Mouse (Mus musculus): ENCODE results near the gene Tdgf1. TPM values are rescaled to one million over a fixed set of nuclear protein-coding genes. Genes with fewer than 3 reads are reported as not detected.
A peak's percentile ranks its signal among the peaks of the same experiment; 100 is the strongest.

The Tdgf1 gene
- polyA plus RNA-seq, 1 experiment from 2014 or later: not detected

GRCm38 (mm10) chr9:110937506-110938490, 8.2 kb downstream of the Tdgf1 start:
- peaks cover 4% of the 10 kb centered on the region; the same call in 1 of the 2 replicates for H3K27me3 ChIP-seq
- 66% methylated on average over 12 of the region's 12 CpGs for WGBS

GRCm38 (mm10) chr9:110935941-110936340, 10.0 kb downstream of the Tdgf1 start:
- no peak overlapping the region for H3K4me3 ChIP-seq (replicated peaks)
- ATAC-seq (ENCODE audit: insufficient number of reproducible peaks, insufficient read depth, low FRiP score, low TSS enrichment, low read depth): no peak

More at GRCm38 (mm10) chr9:110937506-110938490, 8.2 kb downstream of the Tdgf1 start:
- Histone ChIP-seq H3K9ac (replicated peaks) (no peak overlapping the region), H3K27ac (no peak overlapping the region), H3K9me3 (no peaks in the 10 kb centered on the region), H3K4me2 (no peak overlapping the region), H3K4me1 (replicated peaks) (no peaks in the 10 kb centered on the region), H3K4me3 (replicated peaks) (no peak overlapping the region), H3K36me3 (no peaks in the 10 kb centered on the region)
- ATAC-seq (ENCODE audit: insufficient number of reproducible peaks, insufficient read depth, low FRiP score, low TSS enrichment, low read depth): no peak

GRCm38 (mm10) chr9:110933850-110934437, 12.0 kb downstream of the Tdgf1 start:
- 83% methylated on average over 12 of the region's 12 CpGs for WGBS
- ATAC-seq (ENCODE audit: insufficient number of reproducible peaks, insufficient read depth, low FRiP score, low TSS enrichment, low read depth): no peak
- Histone ChIP-seq H3K27ac (no peak overlapping the region), H3K4me1 (replicated peaks) (no peaks in the 10 kb centered on the region), H3K4me2 (no peak overlapping the region), H3K4me3 (replicated peaks) (no peak overlapping the region), H3K9me3 (no peaks in the 10 kb centered on the region), H3K27me3 (no peaks in the 10 kb centered on the region), H3K9ac (replicated peaks) (no peak overlapping the region), H3K36me3 (no peaks in the 10 kb centered on the region)

More at GRCm38 (mm10) chr9:110935941-110936340, 10.0 kb downstream of the Tdgf1 start:
- Histone ChIP-seq H3K9ac (replicated peaks) (no peak overlapping the region), H3K27ac (no peak overlapping the region), H3K27me3 (no peaks in the 10 kb centered on the region), H3K4me2 (no peak overlapping the region), H3K36me3 (no peaks in the 10 kb centered on the region), H3K4me1 (replicated peaks) (no peaks in the 10 kb centered on the region), H3K9me3 (no peaks in the 10 kb centered on the region)
- WGBS: 87% methylated on average over 7 of the region's 7 CpGs

DNA sequence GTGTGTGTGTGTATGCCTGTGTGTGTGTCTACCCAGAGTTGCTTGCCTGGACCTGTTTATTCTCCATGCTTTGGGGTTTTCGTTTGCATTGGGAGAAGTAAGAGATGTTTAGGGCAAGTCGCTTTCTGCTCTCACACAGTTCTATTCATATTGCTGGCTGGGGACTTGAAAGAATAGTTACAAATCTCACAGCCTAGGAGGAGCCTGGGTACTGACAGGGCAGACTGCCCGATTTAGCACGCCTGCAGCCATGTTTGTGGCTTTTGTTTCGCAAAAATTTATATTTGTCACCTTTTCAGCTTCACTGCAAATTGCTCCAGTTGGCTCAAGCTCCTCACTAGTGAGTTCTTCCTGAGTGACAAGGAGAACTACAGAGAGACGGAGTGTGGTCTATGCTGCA, 14.4 kb downstream of the Tdgf1 start:
- Histone ChIP-seq H3K9me3 (no peaks in the 10 kb centered on the region), H3K27me3 (no peaks in the 10 kb centered on the region), H3K9ac (replicated peaks) (no peak overlapping the region), H3K36me3 (no peaks in the 10 kb centered on the region), H3K4me3 (replicated peaks) (no peak overlapping the region), H3K4me2 (no peak overlapping the region), H3K27ac (no peak overlapping the region), H3K4me1 (replicated peaks) (no peaks in the 10 kb centered on the region)
- WGBS: 81% methylated on average over 6 of the region's 6 CpGs
- no peak for ATAC-seq (ENCODE audit: insufficient number of reproducible peaks, insufficient read depth, low FRiP score, low TSS enrichment, low read depth)

DNA sequence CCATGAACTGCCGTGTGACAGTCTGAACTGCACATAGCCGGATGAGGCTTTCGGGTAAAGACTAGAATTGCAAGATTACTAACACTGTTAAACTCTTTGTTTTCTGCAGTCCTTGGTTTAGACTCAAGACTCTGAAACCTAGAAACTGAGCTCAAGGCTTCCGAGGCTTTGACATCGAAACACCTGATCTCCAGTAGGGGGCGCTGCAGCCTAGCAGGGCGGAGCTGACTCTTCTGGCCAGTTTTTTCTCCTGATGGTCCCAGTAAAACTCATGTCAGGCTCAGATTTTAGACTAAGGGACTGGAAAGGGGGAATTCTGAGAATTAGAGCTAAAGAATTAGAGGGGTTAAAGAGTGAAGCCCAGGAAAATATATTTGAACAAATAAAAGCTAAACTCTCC, 23.2 kb downstream of the Tdgf1 start:
- H3K27ac ChIP-seq: no peak overlapping the region
- no peaks in the 10 kb centered on the region for H3K4me1 ChIP-seq (replicated peaks)
- no peak overlapping the region for H3K4me2 ChIP-seq
- ATAC-seq (ENCODE audit: insufficient number of reproducible peaks, insufficient read depth, low FRiP score, low TSS enrichment, low read depth): no peak
- no peak overlapping the region for H3K9ac ChIP-seq (replicated peaks)
- no peaks in the 10 kb centered on the region for H3K36me3 ChIP-seq
- no peak overlapping the region for H3K4me3 ChIP-seq (replicated peaks)
- H3K27me3 ChIP-seq: no peaks in the 10 kb centered on the region
- 19% methylated on average over 7 of the region's 7 CpGs for WGBS
- no peaks in the 10 kb centered on the region for H3K9me3 ChIP-seq

GRCm38 (mm10) chr9:110920665-110921419, 25.1 kb downstream of the Tdgf1 start:
- Histone ChIP-seq H3K9me3 (no peaks in the 10 kb centered on the region), H3K27me3 (no peaks in the 10 kb centered on the region), H3K4me1 (replicated peaks) (no peaks in the 10 kb centered on the region), H3K4me2 (no peak overlapping the region), H3K9ac (replicated peaks) (no peak overlapping the region), H3K27ac (no peak overlapping the region), H3K36me3 (no peaks in the 10 kb centered on the region), H3K4me3 (replicated peaks) (no peak overlapping the region)
- 65% methylated on average over 15 of the region's 15 CpGs for WGBS
- no peak for ATAC-seq (ENCODE audit: insufficient number of reproducible peaks, insufficient read depth, low FRiP score, low TSS enrichment, low read depth)

- Histone ChIP-seq H3K9me3 (no peaks in the 10 kb centered on the region), H3K9ac (replicated peaks) (no peak within 1 kb of the TSS), H3K27me3 (no peaks in the 10 kb centered on the region), H3K4me1 (replicated peaks) (no peaks in the 10 kb centered on the region), H3K4me3 (replicated peaks) (no peak within 1 kb of the TSS), H3K4me2 (no peak within 1 kb of the TSS), H3K36me3 (no peaks in the 10 kb centered on the region), H3K27ac (no peak within 1 kb of the TSS)
- WGBS: 87% methylated on average over 7 of the region's 7 CpGs
- ATAC-seq (ENCODE audit: insufficient number of reproducible peaks, insufficient read depth, low FRiP score, low TSS enrichment, low read depth): no peak
Observed at GRCm38 (mm10) chr9:110916786-110917185, 29.2 kb downstream of the Tdgf1 start, which contains the start of gene Fam240a. Gene Fam240a, minus strand, starts transcription at chr9:110916861.

- no peaks in the 10 kb centered on the region for H3K9me3 ChIP-seq
- H3K36me3 ChIP-seq: no peaks in the 10 kb centered on the region
- no peaks in the 10 kb centered on the region for H3K4me1 ChIP-seq (replicated peaks)
- H3K4me3 ChIP-seq (replicated peaks): no peak overlapping the region
- H3K4me2 ChIP-seq: no peak overlapping the region
- no peak overlapping the region for H3K9ac ChIP-seq (replicated peaks)
- no peak overlapping the region for H3K27ac ChIP-seq
- no peaks in the 10 kb centered on the region for H3K27me3 ChIP-seq
- 64% methylated on average over 8 of the region's 8 CpGs for WGBS
- ATAC-seq (ENCODE audit: insufficient number of reproducible peaks, insufficient read depth, low FRiP score, low TSS enrichment, low read depth): no peak
Observed at GRCm38 (mm10) chr9:110915466-110915865, 30.5 kb downstream of the Tdgf1 start.

DNA sequence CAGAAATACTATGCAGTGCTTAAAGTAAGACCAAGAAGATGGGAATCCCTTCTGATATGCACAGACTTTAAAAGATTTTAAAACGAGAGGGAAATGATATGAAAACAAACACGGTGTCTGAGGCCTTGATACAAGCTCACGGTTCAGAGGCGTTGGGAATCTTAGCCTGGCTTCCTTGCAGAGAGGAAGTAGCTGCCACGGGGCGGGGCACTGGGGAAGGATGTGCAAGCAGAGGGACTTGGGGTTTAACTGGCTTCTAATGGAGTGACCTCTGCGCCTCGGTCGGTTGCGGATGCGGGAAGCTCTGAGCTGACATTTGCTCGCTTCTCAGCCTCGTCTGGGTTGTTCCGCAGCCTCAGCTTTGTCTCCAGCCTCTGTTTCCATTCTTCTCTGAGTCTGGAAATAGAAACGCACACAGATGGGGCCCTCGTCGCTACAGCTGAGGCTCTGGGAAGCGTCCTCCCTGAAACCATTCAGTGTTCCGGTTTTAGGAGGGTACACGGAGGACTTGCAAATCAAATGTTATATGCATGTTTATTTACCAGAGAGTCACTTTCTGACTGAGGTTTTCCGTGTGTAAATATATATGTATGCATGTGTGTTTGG, 31.2 kb downstream of the Tdgf1 start:
- WGBS: 65% methylated on average over 21 of the region's 21 CpGs
- H3K4me1 ChIP-seq (replicated peaks): no peaks in the 10 kb centered on the region

GRCm38 (mm10) chr9:110909371-110909967, 36.5 kb downstream of the Tdgf1 start:
- Histone ChIP-seq H3K27me3 (no peaks in the 10 kb centered on the region), H3K36me3 (no peaks in the 10 kb centered on the region), H3K4me1 (replicated peaks) (no peaks in the 10 kb centered on the region), H3K9ac (replicated peaks) (no peak overlapping the region), H3K9me3 (no peaks in the 10 kb centered on the region), H3K4me3 (replicated peaks) (no peak overlapping the region), H3K4me2 (no peak overlapping the region), H3K27ac (0 out of 2 replicates have a peak overlapping the region, but pooled peaks have one; percentile 4)
- 79% methylated on average over 6 of the region's 6 CpGs for WGBS
- no peak for ATAC-seq (ENCODE audit: insufficient number of reproducible peaks, insufficient read depth, low FRiP score, low TSS enrichment, low read depth)

More for the DNA sequence above, 31.2 kb downstream of the Tdgf1 start:
- Histone ChIP-seq H3K36me3 (no peaks in the 10 kb centered on the region), H3K9me3 (no peaks in the 10 kb centered on the region), H3K27ac (no peak overlapping the region), H3K9ac (replicated peaks) (no peak overlapping the region), H3K27me3 (no peaks in the 10 kb centered on the region), H3K4me3 (replicated peaks) (no peak overlapping the region), H3K4me2 (no peak overlapping the region)
- ATAC-seq (ENCODE audit: insufficient number of reproducible peaks, insufficient read depth, low FRiP score, low TSS enrichment, low read depth): no peak

Measured in limb, embryonic 12.5 days (tissue).